ENCODE assay signal across 1 mouse cellular context in the genomic region with DNA sequence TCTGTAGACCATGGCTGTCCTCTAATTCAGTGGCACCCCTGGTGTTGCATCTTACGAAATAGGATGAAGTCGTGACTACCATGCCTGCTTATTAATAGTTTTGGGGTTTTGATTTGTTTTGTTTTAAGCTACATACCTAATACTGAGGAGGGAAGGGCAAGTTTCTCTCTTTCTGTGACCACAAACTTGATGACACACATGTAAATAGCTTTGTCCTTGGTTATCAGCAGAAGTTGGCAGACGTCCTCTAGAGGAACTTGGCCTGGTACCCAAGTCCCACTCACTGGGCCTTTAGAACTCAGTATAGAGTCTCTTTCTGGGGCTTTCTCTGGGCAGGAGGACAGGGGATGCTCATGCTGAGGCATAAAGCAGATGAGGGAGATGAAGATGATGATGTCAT.
TF ChIP-seq lines count a peak whose summit lies in the region.

No protein-coding gene starts in this region.

TF ChIP-seq in MEL, 35 proteins besides CTCF, POLR2A, EP300 and RAD21:
- no peak for TF ChIP-seq BHLHE40 (IDR thresholded peaks at IDR 0.05; ENCODE audit: borderline replicate concordance, low read depth, low read length)
- peak; percentile 36; the same call in 1 of the 2 replicates for TF ChIP-seq MYC (IDR thresholded peaks at IDR 0.05; ENCODE audit: low read depth, low read length)
- peak; percentile 30; the same call in 1 of the 2 replicates for TF ChIP-seq ETS1 (IDR thresholded peaks at IDR 0.05; ENCODE audit: low read depth, low read length)
